Mouse (Mus musculus) CH12.LX (cell line): ENCODE results near the gene Sae1.

Source experiments
- CTCF ChIP-seq, 2 experiments: IDR thresholded peaks in 1 of 2; conservative IDR thresholded peaks in 1 of 2; 2 replicates each; pipeline ENCODE4 v1.5.1; 2011 to 2012; ENCODE audit warnings: low read depth in 2 of 2, low read length in 2 of 2, improper control_type of control experiment in 1 of 2, inconsistent platforms in 1 of 2, mild to moderate bottlenecking in 1 of 2, moderate library complexity in 1 of 2
- MAZ ChIP-seq: IDR thresholded peaks from 2 replicates; pipeline ENCODE4 v1.6.1; 2012; ENCODE audit warnings: low read depth, mild to moderate bottlenecking, inconsistent platforms, low read length, improper control_type of control experiment, moderate library complexity
- MEF2A ChIP-seq: IDR thresholded peaks from 2 replicates; pipeline ENCODE4 v1.6.1; 2014; ENCODE audit warnings: low read depth, mild to moderate bottlenecking, inconsistent platforms, low read length, improper control_type of control experiment, borderline replicate concordance
- SMC3 ChIP-seq: IDR thresholded peaks from 2 replicates; pipeline ENCODE4 v1.6.1; 2011; ENCODE audit warnings: low read depth, low read length, improper control_type of control experiment

DNA sequence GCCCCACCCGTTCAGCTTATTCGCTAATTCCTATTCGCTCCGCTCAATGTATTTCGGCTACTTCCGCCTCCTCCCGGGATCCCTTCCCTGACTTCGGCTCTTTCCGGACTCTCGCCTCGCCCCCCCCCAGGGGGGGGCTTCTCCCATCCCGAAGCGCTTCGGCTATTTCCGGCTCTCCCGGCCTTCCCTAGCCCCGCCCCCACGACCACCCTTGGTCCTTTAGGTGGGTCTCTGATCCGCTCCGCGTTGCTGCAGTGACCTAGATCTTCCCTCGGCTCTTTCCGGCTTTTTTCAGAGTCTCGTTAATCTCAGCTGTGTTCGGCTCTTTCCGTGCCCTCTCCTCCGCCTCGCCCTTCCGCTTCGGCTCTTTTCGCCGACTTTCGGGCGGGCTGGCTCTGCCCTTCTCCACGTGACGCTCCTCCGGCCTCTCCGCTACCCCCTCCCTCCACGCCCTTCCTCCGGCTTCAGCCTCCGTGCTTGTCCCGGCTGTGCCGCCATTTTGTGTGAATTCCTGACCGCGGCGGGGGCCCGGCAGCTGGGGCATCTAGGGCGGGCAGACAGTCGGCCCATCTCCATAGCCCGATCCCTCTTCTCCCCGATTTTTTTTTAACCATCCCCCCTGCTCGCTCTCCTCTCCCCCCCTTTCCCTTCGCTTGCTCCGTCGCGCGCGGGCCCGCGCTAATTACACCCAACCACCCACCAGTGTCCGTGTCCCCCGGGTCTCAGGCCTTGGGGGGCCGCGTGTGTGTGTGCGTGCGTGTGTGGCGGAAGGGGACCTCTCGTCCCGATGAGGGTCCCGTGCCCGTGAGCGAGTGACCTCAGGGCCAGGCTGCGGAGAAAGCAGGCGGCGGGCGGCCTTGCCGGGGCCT is 12.4 kb upstream of the Sae1 start:
- TF ChIP-seq SMC3 (no peak), CTCF (conservative IDR thresholded peaks at IDR 0.05 in 1 of 2, IDR thresholded peaks at IDR 0.05 in 1 of 2; ENCODE audit: low read depth in 2 of 2, low read length in 2 of 2) (no peak), MEF2A (0 out of 2 replicates have a peak, but pooled peaks have one; percentile 21), MAZ (peak; percentile 60)
